Mouse (Mus musculus) ES-CJ7 (cell line): ENCODE measurements at regions not wholly inside any gene's neighbourhood (a gene's known extent, or its start where the extent isn't known, plus 50 kb on each side); places are given as distances from the start of the nearest gene placed in this dataset.
A peak's percentile ranks its signal among the peaks of the same experiment; 100 is the strongest.

Source experiments
- DNase-seq: peaks from one replicate; pipeline ENCODE4 v3.0.0; 2011; ENCODE audit warnings: low read depth, low spot score

DNA sequence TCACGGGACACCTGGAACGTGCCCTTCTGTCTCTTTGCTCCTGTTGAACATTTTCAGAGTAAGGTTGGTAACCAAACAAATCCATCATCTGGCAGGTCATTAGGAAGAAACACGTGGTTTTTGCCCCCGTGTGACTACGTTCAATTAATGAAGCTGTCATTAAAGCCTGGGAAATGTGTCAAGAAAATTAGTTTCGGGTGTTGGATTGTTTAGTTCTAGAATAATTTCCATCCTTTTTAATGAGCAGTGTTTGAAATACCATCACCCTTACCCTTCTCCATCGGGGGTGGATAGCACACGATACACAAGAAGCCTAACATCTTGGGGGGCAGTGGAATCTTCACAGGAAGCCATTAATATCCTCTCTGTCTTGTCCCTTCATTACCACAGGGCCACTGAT, 107.7 kb downstream of the Far1 start:
- no peak for DNase-seq

- DNase-seq: no peak
Observed at GRCm38 (mm10) chr7:113621898-113622510, 108.4 kb downstream of the Far1 start.

DNA sequence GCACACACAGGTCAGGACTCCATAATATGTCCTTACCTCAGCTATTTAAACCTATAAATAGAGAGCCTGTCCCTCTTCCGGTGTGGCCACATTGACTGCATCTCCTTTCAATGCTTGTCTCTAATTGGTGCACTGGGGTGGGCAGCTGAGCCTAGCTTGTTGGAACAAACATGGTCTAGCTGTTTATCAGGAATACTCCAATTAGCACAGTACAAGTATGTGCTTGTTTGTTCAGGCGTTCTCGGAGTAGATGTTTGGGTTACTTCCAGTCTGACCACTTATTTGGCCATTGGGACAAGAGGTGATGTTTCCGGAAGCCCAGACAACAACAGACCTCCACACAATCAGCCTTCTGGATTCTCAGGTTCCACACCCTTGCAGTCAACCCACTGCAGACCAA, 109.7 kb downstream of the Far1 start:
- no peak for DNase-seq

DNA sequence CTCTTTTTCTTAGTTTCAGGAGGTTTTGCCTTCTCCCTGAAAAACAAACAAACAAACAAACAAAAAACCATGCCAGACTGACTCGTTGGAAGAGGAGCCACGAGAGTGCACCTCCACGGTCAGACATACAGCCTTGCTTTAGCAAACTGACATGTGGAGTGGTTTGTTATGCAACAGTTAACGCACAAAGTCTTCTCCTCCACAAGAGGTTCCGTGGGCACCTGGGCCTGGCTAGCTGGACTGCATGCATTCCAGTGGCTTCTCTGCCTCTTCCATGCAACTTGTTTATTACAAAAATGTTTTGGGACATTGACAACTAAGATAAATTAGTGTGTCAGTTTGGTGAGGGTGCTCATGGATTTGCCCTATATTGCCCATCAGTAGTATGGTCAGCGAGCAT, 110.3 kb downstream of the Far1 start:
- no peak for DNase-seq

DNA sequence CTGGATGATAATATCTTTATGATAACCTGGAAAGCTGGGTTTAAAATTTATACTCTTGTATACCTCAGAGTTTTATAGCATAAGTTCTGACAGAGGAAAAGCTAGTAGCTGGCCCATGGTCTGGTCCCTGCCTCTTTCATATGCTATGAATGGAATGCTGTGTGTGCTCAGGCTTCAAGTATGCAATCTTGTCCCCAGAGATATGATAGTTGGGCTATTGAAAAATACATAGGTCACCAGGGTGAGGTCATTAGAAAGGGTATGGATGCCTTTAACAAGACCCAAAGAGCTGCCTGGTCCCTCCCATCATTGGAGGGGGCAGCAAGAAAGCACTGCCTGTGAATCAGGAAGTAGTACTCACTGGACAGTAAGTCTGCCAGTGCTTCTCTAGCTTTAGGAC, 113.1 kb downstream of the Far1 start:
- DNase-seq: no peak

GRCm38 (mm10) chr7:113637011-113637600, 123.5 kb downstream of the Far1 start:
- no peak for DNase-seq

DNA sequence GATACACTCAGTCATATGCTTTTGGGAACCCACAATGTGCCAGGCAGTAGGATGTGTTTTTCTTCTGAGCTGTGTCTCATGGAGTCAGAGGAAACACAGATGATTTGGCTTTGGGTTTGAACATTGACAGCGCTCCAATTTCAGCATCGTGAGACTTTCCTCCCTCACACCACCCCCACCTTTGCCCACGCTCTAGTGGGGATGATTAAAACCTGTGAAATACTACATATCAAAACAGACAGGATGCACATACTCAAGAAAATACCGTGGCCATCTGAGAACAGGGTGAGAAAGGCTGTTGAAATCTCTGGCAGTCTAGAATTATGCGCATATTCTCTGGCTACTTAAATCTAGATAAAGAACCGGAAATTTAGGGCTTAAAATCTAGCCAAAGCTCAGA, 124.5 kb downstream of the Far1 start:
- DNase-seq: no peak

GRCm38 (mm10) chr7:113642540-113642939, 123.3 kb upstream of the Spon1 start:
- no peak for DNase-seq

DNA sequence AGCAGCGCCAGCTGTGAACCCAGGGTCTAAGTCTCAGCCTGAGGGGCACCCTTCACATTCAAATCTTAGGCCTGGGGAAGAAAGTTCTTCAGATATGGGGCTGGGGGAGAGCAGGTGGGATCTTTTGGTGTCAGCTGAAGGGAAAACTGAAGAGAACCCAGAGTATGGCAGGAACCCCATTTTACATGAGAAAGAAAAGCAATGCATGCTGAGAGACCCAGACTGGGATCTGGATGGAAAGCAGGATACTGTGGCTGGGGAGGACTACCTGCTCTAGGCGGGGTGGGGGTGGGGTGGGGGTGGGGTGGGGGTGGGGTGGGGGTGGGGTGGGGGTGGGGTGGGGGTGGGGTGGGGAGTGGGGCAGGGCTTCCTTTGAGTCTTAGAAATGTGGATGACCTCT, 115.2 kb upstream of the Spon1 start:
- DNase-seq: peak; percentile 79

DNA sequence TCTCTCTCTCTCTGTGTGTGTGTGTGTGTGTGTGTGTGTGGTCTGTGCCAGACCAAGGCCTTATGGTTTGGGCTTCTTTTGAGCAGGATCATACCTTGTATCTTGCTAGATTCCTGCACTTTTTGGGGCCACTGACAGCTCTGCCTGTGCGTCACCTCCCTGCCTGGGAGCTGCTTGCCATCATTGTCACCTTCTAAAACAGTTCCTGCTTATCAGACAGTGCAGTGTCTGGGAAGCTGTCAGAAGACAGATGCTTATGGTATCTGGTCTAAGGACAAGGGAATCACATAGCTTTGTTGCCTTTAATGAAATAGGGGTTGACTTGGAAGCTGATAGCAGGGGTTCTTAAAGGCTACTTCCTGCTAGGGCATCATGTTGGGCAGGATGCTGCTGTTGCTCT, 114.1 kb upstream of the Spon1 start:
- no peak for DNase-seq

GRCm38 (mm10) chr7:113653130-113653529, 112.7 kb upstream of the Spon1 start:
- peak; percentile 61 for DNase-seq

- no peak for DNase-seq
Observed at GRCm38 (mm10) chr7:113655336-113655735, 110.5 kb upstream of the Spon1 start.

DNA sequence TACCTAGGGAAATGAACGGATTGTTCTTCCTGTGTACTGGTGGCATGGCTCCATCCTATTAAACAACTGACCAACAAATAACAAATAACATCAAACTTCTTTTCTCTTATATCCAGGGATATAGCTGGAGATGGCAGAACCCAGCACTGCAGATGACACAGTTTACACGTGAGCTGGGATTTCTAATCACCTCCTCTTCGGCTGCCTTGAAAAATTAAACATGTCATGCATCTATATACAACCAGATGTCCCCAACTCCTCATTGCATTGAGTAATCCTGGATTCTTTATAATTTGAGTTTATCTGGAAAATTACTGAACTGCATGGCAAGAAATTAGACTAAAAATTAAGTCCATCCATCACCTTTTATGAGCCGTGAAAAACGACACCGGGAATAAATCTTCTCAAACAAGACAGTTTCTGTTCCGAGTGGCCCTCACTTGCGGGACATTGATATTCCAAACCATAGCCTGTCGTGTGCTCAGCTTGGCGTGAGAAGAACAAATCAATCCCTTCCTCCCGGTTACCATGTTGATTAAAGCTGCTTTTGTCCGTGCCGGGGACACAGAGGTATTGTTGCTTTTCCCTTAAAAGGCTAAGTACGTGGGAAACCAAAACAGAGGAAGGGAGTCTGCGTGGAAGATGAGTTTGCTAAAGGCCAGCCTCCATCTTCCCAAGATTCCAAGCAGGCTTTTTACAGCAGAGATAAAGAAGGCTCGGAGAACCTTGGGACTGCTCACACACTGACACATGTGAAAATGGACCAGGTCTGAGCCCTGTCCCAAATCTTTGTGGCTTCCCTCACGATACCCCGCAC, 92.8 kb upstream of the Spon1 start:
- no peak for DNase-seq

DNA sequence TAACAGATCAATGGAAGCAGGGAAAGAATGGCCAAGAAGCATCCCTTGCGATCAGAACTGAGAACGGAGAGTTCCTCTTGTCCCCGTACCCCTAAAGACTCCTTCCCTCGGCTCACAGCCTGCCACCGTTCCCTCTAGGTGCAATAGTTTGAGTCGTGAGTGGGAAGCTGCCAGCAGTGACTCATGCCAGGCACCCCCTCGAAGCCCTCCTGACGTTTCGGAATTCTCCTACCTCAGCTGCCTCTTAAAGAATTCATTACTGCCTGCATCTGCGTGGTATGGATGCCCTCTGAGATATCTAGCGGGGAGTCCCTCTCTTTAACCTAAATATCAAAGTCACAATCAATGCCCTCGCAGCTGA, 92.2 kb upstream of the Spon1 start:
- no peak for DNase-seq

- DNase-seq: no peak
Observed at GRCm38 (mm10) chr7:113682271-113682670, 83.5 kb upstream of the Spon1 start.

DNA sequence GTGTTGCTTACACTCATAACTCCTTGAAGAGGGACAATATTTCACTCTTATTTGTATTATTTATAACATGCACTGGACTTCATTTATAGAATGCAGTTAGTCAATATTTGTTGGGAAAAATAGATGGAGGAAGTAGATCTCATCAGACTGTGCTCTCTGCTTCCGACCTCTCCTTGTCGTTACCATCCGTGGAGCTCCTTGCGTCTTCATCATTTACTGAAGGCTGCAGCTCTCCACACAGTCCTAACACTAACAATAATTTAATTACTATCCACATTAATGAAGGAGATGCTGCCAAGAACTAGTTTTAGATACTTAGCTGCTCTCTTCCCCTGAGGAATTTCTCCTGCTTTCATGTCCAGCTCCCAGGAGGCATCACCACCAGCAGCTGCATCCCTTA, 80.4 kb upstream of the Spon1 start:
- DNase-seq: no peak

GRCm38 (mm10) chr7:113686527-113686926, 79.3 kb upstream of the Spon1 start:
- DNase-seq: no peak

- DNase-seq: no peak
Observed at GRCm38 (mm10) chr7:113687566-113687965, 78.2 kb upstream of the Spon1 start.

DNA sequence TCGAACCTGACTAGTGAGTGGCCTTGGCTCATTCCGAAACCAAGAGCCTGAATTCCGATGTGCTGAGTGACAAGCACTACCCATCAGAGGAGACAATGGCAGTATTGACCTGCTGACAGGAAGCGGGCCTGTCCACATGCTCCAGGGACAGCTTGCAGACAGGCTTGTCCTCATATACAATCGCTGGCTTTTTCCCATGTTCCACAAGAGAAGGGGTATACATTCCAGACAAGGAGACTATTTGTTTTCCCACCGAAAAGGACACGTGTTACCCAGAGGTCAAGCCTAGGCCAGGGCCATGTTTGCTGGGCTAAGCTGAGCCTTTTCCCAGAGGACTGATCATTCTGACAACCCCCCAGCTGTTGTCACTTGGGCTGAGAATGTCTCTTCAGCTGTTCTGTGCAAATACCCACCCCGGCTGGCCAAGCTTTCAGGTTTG, 77.5 kb upstream of the Spon1 start:
- no peak for DNase-seq

- no peak for DNase-seq
Observed at GRCm38 (mm10) chr7:113688717-113689116, 77.1 kb upstream of the Spon1 start.

DNA sequence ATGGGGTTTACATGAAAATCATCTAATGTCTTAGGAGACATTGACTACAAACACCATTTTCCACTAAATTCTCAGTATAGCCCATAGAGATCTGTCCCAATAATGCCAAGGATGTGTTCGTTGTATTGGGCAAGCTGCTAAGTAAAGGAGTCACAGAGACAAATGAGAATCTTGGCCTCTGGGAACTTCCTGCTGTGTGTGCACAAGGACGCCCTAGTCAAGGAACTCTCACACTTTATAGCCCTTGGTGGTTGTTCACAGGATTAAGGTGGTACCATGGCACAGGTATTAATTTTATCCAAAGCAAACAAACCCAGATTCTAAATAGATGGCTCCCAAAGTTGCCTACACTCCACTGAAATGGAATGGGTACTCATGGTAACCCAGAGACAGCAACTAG, 76.7 kb upstream of the Spon1 start:
- no peak for DNase-seq

DNA sequence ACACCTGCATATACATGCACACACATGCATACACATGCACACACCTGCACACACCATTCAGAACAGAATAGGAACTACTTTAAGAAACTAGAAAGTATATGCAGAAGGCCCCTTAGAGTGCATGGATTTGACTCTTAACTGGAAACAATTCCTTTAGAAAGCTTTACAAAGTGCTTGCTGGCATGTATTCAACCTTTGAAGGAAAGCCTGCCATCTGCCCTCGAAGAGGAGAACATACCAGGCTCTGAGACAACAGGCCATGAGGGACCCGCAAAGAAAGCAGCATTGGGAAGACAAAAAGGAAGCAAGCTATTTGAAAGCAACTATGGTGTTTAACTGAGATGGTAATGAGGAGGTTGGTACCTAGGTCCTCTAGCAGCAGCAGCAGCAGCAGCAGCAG, 74.0 kb upstream of the Spon1 start:
- DNase-seq: no peak

DNA sequence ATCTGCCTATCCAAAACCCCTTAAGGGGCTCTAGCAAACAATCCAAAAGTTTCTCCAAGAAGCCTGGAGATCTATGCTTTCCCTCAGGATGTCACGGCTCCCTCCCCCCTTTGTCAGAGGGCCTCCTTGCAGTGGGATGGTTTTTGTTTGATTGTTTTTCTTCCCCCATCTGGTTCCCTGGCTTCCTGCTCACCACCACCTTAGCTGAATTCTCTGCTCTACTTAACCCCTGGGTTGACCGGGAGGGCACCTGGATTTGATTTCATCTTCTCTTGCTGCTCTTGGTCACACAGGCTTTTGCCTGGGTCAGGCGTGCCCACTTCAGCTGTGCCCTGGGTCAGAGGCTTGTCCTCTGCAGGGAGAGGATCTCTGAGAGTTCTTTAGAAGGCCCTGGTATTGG, 72.3 kb upstream of the Spon1 start:
- no peak for DNase-seq
